Mouse (Mus musculus) hindbrain, embryonic 11.5 days (tissue): ENCODE measurements around the gene Nmnat3. TPM values are rescaled to one million over a fixed set of nuclear protein-coding genes. Genes with fewer than 3 reads are reported as not detected.

Experiments used
- ATAC-seq: fragments of 200-750 bp; cut with Nextera tagmentation; 2 replicates; pipeline ENCODE4 v1.8.0; 2017; ENCODE audit warnings: mild to moderate bottlenecking, moderate TSS enrichment, moderate library complexity; ENCODE audit not compliant: low FRiP score
- DNase-seq: peaks from one replicate; pipeline ENCODE4 v3.0.0-alpha.2; 2015; ENCODE audit warnings: low spot score
- H3K27ac ChIP-seq: fragments of 300-500 bp; sonication (generic); 2 replicates; pipeline ENCODE4 v1.5.1; 2014; ENCODE audit warnings: mild to moderate bottlenecking, low read depth, low read length
- H3K27me3 ChIP-seq: fragments of 300-500 bp; sonication (generic); 2 replicates; pipeline ENCODE4 v1.6.1; 2014; ENCODE audit warnings: mild to moderate bottlenecking, low read length, moderate library complexity, mixed read lengths; ENCODE audit not compliant: control insufficient read depth, insufficient read depth
- H3K36me3 ChIP-seq: fragments of 300-500 bp; sonication (generic); 2 replicates; pipeline ENCODE4 v1.6.1; 2014; ENCODE audit warnings: mild to moderate bottlenecking, low read length, moderate library complexity, mixed read lengths; ENCODE audit not compliant: control insufficient read depth, insufficient read depth
- H3K4me1 ChIP-seq: fragments of 300-500 bp; sonication (generic); replicated peaks from 2 replicates; pipeline ENCODE4 v1.6.1; 2014; ENCODE audit warnings: low read length, mixed read lengths; ENCODE audit not compliant: control insufficient read depth, insufficient read depth
- H3K4me2 ChIP-seq: fragments of 300-500 bp; sonication (generic); replicated peaks from 2 replicates; pipeline ENCODE4 v1.6.1; 2014; ENCODE audit warnings: mild to moderate bottlenecking, low read depth, low read length
- H3K4me3 ChIP-seq: fragments of 300-500 bp; sonication (generic); 2 replicates; pipeline ENCODE4 v1.5.1; 2014; ENCODE audit warnings: low read depth, low read length
- H3K9ac ChIP-seq: fragments of 300-500 bp; sonication (generic); 2 replicates; pipeline ENCODE4 v1.6.1; 2014; ENCODE audit warnings: low read depth, low read length
- H3K9me3 ChIP-seq: fragments of 300-500 bp; sonication (generic); 2 replicates; pipeline ENCODE4 v1.6.1; 2016; ENCODE audit warnings: low read length; ENCODE audit not compliant: control insufficient read depth
- WGBS: fragments of 180-500 bp; shearing (Covaris S2); extraction: QIAGEN DNeasy Blood & Tissue Kit; methylation state at CpG from one replicate; pipeline ENCODE4 v1.1.7; 2014; 5-methylcytosine and 5-hydroxymethylcytosine counted together
- polyA plus RNA-seq: library from polyadenylated mRNA; unstranded; fragments of >200 nt; fragmentation: Nextera tagmentation; extraction: Ambion mirVana; gene quantifications from 2 replicates; pipeline ENCODE4 v1.2.1, GENCODE M21; 2014

Nmnat3 gene
- polyA plus RNA-seq, 1 experiment from 2014 or later, result 3.2 TPM

GRCm38 (mm10) chr9:98388633-98388965 is 101.4 kb downstream of the Nmnat3 start:
- H3K36me3 ChIP-seq, result no peaks in the 10 kb centered on the region
- H3K4me3 ChIP-seq, result no peak overlapping the region
- no peak overlapping the region for H3K27ac ChIP-seq
- no peak for ATAC-seq
- H3K4me2 ChIP-seq, result no peak overlapping the region
- H3K9me3 ChIP-seq, result no peaks in the 10 kb centered on the region
- H3K4me1 ChIP-seq, result no peaks in the 10 kb centered on the region
- H3K27me3 ChIP-seq, result no peaks in the 10 kb centered on the region
- 72% methylated on average over 5 of the region's 5 CpGs for WGBS
- DNase-seq, result no peak
- H3K9ac ChIP-seq, result no peak overlapping the region

GRCm38 (mm10) chr9:98393496-98393895 is 106.3 kb downstream of the Nmnat3 start:
- 86% methylated on average over 4 of the region's 4 CpGs for WGBS
- no peaks in the 10 kb centered on the region for H3K9me3 ChIP-seq
- H3K4me1 ChIP-seq, result no peaks in the 10 kb centered on the region
- no peak for ATAC-seq
- H3K4me2 ChIP-seq, result no peak overlapping the region
- no peak overlapping the region for H3K27ac ChIP-seq
- no peaks in the 10 kb centered on the region for H3K27me3 ChIP-seq
- H3K9ac ChIP-seq, result no peak overlapping the region
- H3K4me3 ChIP-seq, result no peak overlapping the region
- no peaks in the 10 kb centered on the region for H3K36me3 ChIP-seq
- DNase-seq, result no peak

- Histone ChIP-seq H3K4me3 (no peak overlapping the region), H3K36me3 (no peaks in the 10 kb centered on the region), H3K9me3 (no peaks in the 10 kb centered on the region), H3K9ac (no peak overlapping the region), H3K27me3 (no peaks in the 10 kb centered on the region), H3K4me1 (no peaks in the 10 kb centered on the region), H3K27ac (no peak overlapping the region), H3K4me2 (no peak overlapping the region)
- ATAC-seq (no peak), DNase-seq (no peak)
- WGBS, result 89% methylated on average over 6 of the region's 6 CpGs
Observed at GRCm38 (mm10) chr9:98397211-98397610, 110.0 kb downstream of the Nmnat3 start.

GRCm38 (mm10) chr9:98397866-98398265 is 110.6 kb downstream of the Nmnat3 start:
- Histone ChIP-seq H3K36me3 (no peaks in the 10 kb centered on the region), H3K27me3 (no peaks in the 10 kb centered on the region), H3K9me3 (no peaks in the 10 kb centered on the region), H3K9ac (no peak overlapping the region), H3K4me1 (no peaks in the 10 kb centered on the region), H3K4me2 (no peak overlapping the region), H3K27ac (no peak overlapping the region), H3K4me3 (no peak overlapping the region)
- WGBS, result 87% methylated on average over 3 of the region's 3 CpGs
- no peak for DNase-seq
- no peak for ATAC-seq

- Histone ChIP-seq H3K9me3 (no peaks in the 10 kb centered on the region), H3K27ac (no peak overlapping the region), H3K4me3 (no peak overlapping the region), H3K36me3 (no peaks in the 10 kb centered on the region), H3K4me1 (no peaks in the 10 kb centered on the region), H3K9ac (no peak overlapping the region), H3K4me2 (no peak overlapping the region), H3K27me3 (no peaks in the 10 kb centered on the region)
- DNase-seq (no peak), ATAC-seq (no peak)
- WGBS, result 87% methylated on average over 13 of the region's 13 CpGs
Observed at GRCm38 (mm10) chr9:98400185-98400894, 113.1 kb downstream of the Nmnat3 start.

- Histone ChIP-seq H3K27me3 (no peaks in the 10 kb centered on the region), H3K4me1 (no peaks in the 10 kb centered on the region), H3K36me3 (no peaks in the 10 kb centered on the region), H3K4me2 (no peak overlapping the region), H3K9me3 (no peaks in the 10 kb centered on the region), H3K27ac (no peak overlapping the region), H3K4me3 (no peak overlapping the region), H3K9ac (no peak overlapping the region)
- WGBS, result 88% methylated on average over 5 of the region's 5 CpGs
- ATAC-seq, result no peak
- no peak for DNase-seq
Observed at GRCm38 (mm10) chr9:98401611-98402010, 114.4 kb downstream of the Nmnat3 start.

- H3K4me2 ChIP-seq, result no peak overlapping the region
- H3K9ac ChIP-seq, result no peak overlapping the region
- no peaks in the 10 kb centered on the region for H3K4me1 ChIP-seq
- ATAC-seq, result no peak
- H3K27ac ChIP-seq, result no peak overlapping the region
- no peaks in the 10 kb centered on the region for H3K27me3 ChIP-seq
- H3K36me3 ChIP-seq, result no peaks in the 10 kb centered on the region
- WGBS, result 91% methylated on average over 12 of the region's 12 CpGs
- no peak overlapping the region for H3K4me3 ChIP-seq
- no peak for DNase-seq
- H3K9me3 ChIP-seq, result no peaks in the 10 kb centered on the region
Observed at GRCm38 (mm10) chr9:98407771-98408170, 120.5 kb downstream of the Nmnat3 start.

GRCm38 (mm10) chr9:98409137-98409536 is 121.9 kb downstream of the Nmnat3 start:
- H3K27me3 ChIP-seq, result no peaks in the 10 kb centered on the region
- 26% methylated on average over 3 of the region's 3 CpGs for WGBS
- H3K9ac ChIP-seq, result no peak overlapping the region

GRCm38 (mm10) chr9:98415427-98415826 is 128.2 kb downstream of the Nmnat3 start:
- Histone ChIP-seq H3K9ac (no peak overlapping the region), H3K4me2 (no peak overlapping the region), H3K27ac (no peak overlapping the region), H3K4me3 (no peak overlapping the region), H3K4me1 (no peaks in the 10 kb centered on the region), H3K9me3 (no peaks in the 10 kb centered on the region), H3K36me3 (no peaks in the 10 kb centered on the region), H3K27me3 (no peaks in the 10 kb centered on the region)
- ATAC-seq, result no peak
- WGBS, result 90% methylated on average over 4 of the region's 4 CpGs
- no peak for DNase-seq

More at GRCm38 (mm10) chr9:98409137-98409536, 121.9 kb downstream of the Nmnat3 start:
- Histone ChIP-seq H3K4me1 (no peaks in the 10 kb centered on the region), H3K9me3 (no peaks in the 10 kb centered on the region), H3K27ac (no peak overlapping the region), H3K4me2 (no peak overlapping the region), H3K4me3 (no peak overlapping the region), H3K36me3 (no peaks in the 10 kb centered on the region)
- DNase-seq (peak; percentile 84), ATAC-seq (no peak)
